Mouse (Mus musculus) stomach, postnatal 0 days (tissue): ENCODE measurements around the gene Gm13101.
"Not testable (repeated sequence)": the region's sequence is repeated elsewhere in the genome, so short reads cannot be mapped to it uniquely, and the experiment has no call there.

ENCODE experiments used
- CTCF ChIP-seq: IDR thresholded peaks from 2 replicates; pipeline ENCODE4 v1.5.1; 2016; ENCODE audit warnings: antibody characterized with exemption, low read depth, mild to moderate bottlenecking, moderate library complexity
- EP300 ChIP-seq: optimal IDR thresholded peaks from 2 replicates; pipeline ENCODE3; 2016; ENCODE audit warnings: antibody characterized with exemption

GRCm38 (mm10) chr4:143966850-143967249, at the start of gene Gm13101:
- TF ChIP-seq CTCF, EP300: not testable (repeated sequence)
